Mouse (Mus musculus): Measurements from ENCODE around the gene Ttc21b. TPM values are rescaled to one million over a fixed set of nuclear protein-coding genes. Genes with fewer than 3 reads are reported as not detected.

Ttc21b gene
- total RNA-seq, 2 experiments from 2014 or later, result 2.2 to 3.2 TPM

DNA sequence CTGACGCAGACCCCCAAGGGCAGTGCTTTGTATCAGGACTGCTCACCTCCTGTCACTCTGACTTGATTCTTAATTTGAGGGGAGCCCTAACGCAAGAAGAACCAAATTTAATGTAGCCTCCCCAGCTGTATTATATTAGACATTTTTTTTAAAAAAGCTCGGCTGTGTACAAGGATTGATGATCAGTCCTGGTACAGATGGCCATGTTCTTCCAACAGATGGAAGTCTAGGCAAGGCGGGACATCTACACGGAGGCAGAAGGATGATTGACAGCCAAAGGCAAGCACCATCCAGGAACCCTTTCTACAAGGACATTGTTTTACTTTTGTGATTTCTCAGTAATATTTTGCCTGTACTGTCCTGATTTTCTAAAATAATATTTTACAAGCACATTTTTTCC lies 83.3 kb downstream of the Ttc21b start:
- ATAC-seq (ENCODE audit: poor library complexity, severe bottlenecking), result no peak

DNA sequence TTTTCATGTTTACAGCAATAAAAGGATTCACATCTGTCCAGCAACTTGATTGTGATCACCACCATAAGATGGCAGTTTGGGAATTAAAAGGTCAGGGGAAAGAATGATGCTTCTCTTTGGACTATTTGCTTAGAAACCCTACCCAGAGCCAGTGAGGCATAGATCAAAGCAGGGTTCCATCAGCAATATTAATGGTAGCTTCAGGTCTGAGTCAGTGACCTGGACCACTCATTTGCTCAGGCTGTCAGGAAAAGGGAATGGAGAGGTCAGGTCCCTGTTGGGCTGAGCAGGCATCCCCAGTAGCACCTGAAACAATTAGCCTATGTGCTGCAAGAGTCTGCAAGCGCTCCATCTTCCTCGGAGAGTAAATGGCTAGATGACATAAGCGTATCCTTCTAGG lies 84.8 kb downstream of the Ttc21b start:
- ATAC-seq (ENCODE audit: poor library complexity, severe bottlenecking), result no peak

DNA sequence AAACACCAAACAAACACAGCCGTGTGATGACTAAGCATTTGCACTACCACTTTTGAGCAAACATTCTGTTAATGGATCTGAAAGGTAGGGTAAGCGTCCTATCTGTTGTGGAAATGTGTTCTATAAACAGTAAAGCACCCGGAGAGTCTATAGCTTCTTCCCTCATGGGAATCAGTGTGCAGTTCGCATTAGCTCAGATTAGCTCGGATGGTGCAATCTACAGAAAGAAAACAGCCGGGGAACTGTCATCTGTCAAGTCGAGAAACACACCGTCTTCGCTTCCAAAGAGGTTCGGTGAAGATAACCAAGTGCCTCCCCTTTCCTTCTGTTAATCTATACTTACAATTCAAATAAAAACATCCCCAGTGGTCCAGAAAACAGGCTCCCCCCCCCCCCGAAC lies 85.7 kb downstream of the Ttc21b start:
- ATAC-seq (ENCODE audit: poor library complexity, severe bottlenecking), result no peak

DNA sequence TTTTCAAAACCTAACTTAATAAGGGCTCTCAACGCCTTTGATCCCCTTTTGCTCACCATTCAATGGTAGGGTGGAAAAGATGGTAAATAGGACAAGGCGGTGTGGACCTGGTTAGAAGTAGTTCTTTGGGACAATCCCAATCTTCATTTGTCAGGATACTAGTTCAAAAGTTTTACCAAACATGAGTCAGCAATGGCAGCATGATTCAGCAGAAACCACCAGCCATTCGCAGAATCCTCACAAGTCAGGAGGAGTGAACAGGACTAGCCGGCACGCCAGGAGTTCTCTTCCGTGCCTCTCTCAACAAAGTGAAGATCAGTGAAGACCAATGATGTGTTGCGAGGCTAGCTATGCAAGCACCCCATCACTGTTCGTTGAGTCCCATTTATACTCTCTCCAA lies 91.4 kb downstream of the Ttc21b start:
- no peak for ATAC-seq (ENCODE audit: poor library complexity, severe bottlenecking)

DNA sequence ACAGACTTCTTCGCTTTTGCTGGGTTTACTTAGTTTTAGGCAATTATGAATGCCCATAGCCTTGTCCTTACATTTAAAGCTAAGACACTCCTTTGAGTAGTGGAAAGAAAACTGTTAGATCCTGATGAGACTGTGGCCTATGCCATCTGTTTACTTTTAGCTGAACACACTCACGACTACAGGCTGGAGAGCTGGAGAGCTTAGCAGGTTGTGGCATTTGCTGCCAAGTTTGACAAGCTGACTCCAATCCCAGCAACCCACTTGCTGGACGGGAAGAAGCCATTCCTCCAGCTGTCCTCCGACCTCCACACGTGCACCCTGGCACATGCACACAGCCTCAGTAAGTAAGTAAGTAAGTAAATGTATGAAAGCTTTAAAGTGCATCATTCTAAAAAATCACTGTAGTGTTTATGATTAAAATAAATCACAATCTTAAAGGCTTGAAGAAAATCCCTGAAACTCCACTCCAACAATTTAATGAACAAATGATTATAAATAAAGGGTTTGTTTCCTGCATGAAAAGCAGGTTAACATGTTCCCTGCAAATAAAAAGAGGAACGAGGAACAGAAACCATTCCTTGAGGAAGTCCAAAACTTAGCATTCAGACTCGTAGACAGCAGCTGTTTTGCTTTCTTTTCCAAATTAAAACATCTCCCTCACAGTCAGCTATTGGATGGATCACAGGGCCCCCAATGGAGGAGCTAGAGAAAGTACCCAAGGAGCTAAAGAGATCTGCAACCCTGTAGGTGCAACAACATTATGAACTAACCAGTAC lies 98.1 kb downstream of the Ttc21b start:
- ATAC-seq (ENCODE audit: poor library complexity, severe bottlenecking), result peak; percentile 64

DNA sequence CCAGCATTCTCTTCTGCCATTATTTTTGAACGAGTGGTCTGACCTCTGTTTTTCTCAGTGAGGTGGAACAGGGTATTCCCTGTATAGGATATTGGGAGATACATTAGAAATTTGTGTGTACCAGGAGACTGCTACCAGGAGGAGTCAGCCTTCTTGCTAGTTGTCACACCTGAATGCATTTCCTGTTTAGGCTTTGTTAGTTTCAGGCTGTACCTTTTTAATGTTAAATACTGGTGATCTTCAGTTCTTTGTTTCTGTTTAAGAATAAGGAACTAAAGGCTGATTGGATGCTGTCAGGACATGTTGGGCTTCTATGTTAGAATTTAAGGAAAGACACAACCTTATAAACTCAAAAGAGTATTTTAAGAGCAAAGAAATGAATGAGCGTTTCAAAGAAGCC lies 105.0 kb downstream of the Ttc21b start:
- no peak for ATAC-seq (ENCODE audit: poor library complexity, severe bottlenecking)

DNA sequence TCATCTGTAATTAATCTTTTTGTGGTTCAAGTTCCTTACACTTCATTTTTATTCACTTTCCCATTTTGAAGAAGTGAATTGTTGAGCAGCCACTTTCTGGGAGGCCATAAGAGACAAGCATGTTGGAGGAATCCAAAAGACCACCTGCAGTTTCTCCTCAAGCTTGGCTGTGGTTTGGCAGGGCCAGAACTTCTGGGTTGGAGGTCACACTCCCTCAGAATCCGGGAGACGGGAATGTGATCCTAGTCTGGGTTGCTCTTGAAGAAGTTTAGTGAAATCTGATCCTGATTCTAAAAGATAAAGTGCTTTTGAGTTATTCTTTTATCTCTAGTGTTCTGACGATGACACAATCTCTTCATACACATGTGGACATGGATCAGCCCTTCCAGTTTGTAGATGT lies 105.9 kb downstream of the Ttc21b start:
- no peak for ATAC-seq (ENCODE audit: poor library complexity, severe bottlenecking)

DNA sequence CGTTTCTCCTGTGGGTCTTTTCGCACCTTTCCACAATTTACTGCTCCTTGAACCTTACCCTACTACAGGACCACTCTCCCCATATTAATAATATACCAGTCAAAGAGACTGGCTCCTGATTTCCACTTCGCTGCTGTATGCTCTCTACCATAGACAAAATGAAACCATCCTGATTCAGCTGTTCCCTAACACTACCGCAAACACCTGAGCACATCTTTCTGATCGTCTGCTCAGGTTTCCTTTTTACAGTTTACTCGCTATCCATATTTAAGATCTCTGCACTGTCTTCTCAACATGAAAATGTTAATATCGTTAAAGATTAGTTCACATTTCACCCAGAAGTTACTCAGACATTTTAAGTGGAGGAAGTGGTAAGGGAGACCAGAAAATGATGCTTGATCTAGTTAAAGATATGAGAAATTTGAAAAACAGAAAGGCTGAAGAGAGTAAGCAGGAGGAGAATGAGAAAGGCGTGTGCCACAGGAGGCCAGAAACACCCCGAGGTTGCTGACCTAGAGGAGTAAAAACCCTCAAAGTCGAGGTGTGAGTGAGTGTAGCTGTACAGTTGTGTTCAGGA lies 107.7 kb downstream of the Ttc21b start:
- ATAC-seq (ENCODE audit: poor library complexity, severe bottlenecking), result peak; percentile 27; the same call in 1 of the 2 replicates

DNA sequence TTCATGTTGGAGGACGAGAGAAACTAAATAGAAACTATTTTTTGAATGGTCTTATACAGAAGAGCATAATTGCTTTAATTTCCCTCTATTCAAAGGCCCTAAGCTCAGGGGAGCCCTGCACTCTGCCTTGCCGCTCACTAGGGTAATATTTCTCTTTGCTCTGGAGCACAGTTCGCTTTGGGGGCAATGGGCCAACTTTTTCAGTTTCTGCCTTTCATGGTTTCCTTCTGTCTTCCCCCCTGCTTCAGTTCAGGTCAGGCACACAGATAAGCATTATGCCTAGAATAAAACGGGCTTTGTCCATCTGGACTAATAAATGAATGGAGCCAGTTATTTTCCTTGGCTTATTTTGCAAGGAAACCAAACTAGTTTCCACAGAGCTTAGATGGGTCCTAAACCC lies 109.9 kb downstream of the Ttc21b start:
- ATAC-seq (ENCODE audit: poor library complexity, severe bottlenecking), result no peak

DNA sequence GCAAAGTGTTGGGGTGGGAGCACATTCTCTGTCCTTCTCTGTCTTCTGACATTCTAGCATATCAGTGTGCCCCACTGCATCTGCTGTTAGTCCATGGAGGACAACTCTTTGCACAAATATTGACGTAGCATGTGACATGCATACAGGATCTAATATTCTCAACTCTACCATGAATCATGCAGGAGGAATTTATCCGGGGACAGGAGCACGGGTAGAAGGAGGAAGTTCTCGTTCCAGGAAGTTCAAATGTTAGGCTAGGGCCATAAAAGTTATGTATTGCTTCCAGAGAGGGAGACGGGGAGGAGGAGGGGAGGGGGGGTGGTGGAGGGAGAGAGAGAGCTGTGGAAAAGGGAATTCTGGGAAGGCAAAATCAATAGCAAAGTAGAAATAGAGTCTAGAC lies 111.6 kb downstream of the Ttc21b start:
- peak; percentile 43 for ATAC-seq (ENCODE audit: poor library complexity, severe bottlenecking)

DNA sequence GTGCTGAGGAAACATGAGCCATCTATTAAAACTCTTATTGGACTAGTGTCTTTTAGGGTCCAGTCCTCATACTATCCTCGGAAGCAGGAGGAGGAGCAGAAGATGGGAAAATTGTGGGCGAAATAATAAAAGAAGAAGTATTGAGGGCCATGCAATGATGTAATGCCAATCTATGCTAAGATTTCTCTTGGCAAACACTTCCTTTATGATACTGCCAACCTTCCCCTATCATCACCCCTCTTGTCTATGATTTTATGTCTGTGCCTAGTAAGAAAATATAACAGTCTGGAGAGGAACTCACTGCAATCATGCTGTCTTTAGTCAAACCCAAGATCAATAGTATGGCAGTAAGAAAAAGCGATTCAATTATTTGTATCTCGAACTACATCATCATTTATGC lies 113.1 kb downstream of the Ttc21b start:
- peak; percentile 75 for ATAC-seq (ENCODE audit: poor library complexity, severe bottlenecking)

DNA sequence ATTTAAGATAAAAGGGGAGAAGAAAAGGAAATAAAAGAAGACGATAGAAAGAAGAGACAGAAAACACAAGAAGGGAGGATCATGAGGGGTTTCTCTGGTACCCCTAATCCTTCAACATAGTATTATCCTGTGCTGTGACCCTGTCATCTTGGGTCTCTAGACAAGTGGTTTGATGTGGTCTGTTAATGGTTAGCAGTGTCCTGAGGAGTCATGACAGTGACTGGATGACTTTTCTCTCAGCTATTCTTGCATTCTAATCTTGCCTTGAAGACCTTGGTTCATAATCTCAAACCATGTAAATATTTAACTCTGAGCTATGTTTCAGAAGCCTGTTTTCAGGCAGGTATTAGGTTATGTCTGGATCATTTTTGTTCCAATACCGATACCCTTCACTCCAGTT lies 113.7 kb downstream of the Ttc21b start:
- ATAC-seq (ENCODE audit: poor library complexity, severe bottlenecking), result no peak

DNA sequence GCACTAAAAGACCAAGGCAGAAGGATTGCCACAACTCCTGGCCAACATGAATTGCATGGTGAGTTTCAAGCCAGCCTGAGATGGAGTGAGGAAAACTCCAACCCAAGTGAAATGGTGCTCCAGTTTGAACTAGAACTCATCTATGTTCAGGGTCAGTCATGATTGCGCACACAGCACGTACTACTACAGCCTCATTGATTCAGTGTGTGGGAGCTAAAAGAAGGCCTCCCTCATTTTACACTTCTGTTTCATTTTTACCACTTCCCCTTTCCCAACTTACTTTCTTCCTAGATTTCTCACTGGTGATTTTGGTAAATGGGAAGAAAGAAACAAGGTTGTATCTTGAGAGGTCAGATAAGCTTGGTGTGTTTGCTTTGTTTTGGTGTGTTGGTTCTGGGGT lies 114.1 kb downstream of the Ttc21b start:
- peak; percentile 49; the same call in 1 of the 2 replicates for ATAC-seq (ENCODE audit: poor library complexity, severe bottlenecking)

DNA sequence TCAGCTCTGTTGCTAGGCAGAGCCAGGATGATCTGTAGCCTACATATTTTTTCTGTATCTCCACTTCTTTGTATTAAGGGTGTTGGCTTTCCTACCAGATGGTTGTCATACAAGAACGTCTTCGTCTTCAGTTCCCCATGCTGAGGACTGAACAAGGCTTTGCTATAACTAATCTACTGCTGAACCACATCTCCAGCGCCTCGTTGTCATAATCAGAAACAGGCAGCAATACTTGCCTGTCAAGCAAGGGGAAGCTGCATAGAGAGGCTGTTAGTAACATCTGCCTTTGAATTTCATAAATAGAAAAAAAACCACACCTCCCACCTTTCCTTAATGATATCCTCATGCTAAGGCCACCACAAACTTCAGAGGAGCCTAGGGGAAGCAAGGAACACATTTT lies 116.2 kb downstream of the Ttc21b start:
- no peak for ATAC-seq (ENCODE audit: poor library complexity, severe bottlenecking)

Other genes with a start within 250 kb of the Ttc21b start
- gene Galnt3, start 131.6 kb downstream of the Ttc21b start, total RNA-seq (2015), result 8.1 and 12.7 TPM in 2 replicates
- gene Galnt3, start 131.6 kb downstream of the Ttc21b start, total RNA-seq (2017), result 4.9 and 7.5 TPM in 2 replicates
- gene Scn1a, start 184.2 kb upstream of the Ttc21b start, total RNA-seq (2015), result not detected in 2 replicates
- not detected in 2 replicates for gene Scn1a, start 184.2 kb upstream of the Ttc21b start, total RNA-seq (2017)

All from megakaryocyte, adult 5-6 weeks (primary cell).